Mouse (Mus musculus): ENCODE data around the gene Crhr1. TPM values are rescaled to one million over a fixed set of nuclear protein-coding genes. Genes with fewer than 3 reads are reported as not detected.

The Crhr1 gene
- polyA plus RNA-seq, 1 experiment from 2014 or later, result not detected

DNA sequence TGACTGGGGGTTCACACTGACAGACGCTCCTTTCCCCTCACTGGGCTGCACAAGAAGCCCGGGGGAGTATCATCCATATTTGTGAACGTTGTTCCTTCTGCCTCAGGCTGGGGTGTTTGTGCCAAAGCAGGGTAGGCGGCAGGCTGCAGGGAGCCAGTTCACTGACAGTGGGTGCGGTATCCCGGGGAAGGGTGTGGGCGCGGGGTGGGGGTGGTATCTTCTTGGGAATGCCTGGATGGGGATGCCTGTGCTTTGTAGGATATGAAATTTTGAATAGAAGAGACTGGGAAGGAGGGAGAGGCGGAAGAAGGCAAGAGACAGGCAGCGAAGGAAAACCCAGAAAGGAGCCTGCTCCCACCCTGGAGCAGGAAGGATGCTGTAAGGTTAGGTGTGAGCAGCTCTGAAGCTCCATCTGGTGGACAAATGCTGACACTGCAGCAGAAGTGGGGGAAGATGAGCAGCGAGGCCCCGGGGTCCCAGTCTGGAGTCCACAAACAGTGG, 38.7 kb downstream of the Crhr1 start:
- no peak for ATAC-seq (ENCODE audit: low read depth)
- H3K36me3 ChIP-seq (ENCODE audit: control insufficient read depth, insufficient read depth), result no peaks in the 10 kb centered on the region
- no peak overlapping the region for H3K27ac ChIP-seq (ENCODE audit: low read length)
- no peaks in the 10 kb centered on the region for H3K9me3 ChIP-seq (replicated peaks; ENCODE audit: control insufficient read depth, low read length)
- H3K9ac ChIP-seq (ENCODE audit: low read depth, low read length), result no peak overlapping the region
- H3K4me1 ChIP-seq (ENCODE audit: control insufficient read depth, low read depth, low read length), result no peaks in the 10 kb centered on the region
- no peak overlapping the region for H3K4me3 ChIP-seq (ENCODE audit: low read depth, low read length)
- 34% methylated on average over 12 of the region's 12 CpGs for WGBS (ENCODE audit: insufficient replicate concordance)
- no peak overlapping the region for H3K4me2 ChIP-seq (ENCODE audit: low read depth, low read length)
- no peaks in the 10 kb centered on the region for H3K27me3 ChIP-seq (ENCODE audit: control insufficient read depth, insufficient read depth, low read depth, low read length)

DNA sequence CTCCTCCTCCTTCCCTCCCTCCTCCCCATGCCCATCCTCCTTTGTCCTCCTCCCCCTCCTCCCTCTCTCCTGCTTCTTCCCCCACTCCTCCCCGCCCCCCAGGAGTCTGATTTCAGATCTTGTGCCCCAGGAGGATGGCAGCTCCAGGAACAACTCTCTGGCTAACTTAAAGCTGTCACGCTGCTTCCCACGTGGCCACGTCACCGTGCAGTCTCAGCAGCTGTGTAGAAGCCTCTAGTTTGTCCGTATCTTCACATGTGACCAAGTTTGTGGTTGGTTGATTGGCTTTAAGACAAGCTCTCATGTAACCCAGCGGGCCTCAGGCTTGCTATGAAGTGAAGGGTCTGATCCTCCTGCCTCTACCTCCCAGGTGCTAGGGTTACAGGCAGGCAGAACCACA, 46.2 kb downstream of the Crhr1 start:
- no peak overlapping the region for H3K9ac ChIP-seq (ENCODE audit: low read depth, low read length)
- no peaks in the 10 kb centered on the region for H3K27me3 ChIP-seq (ENCODE audit: control insufficient read depth, insufficient read depth, low read depth, low read length)
- H3K4me1 ChIP-seq (ENCODE audit: control insufficient read depth, low read depth, low read length), result no peaks in the 10 kb centered on the region
- H3K4me3 ChIP-seq (ENCODE audit: low read depth, low read length), result no peak overlapping the region
- no peaks in the 10 kb centered on the region for H3K9me3 ChIP-seq (replicated peaks; ENCODE audit: control insufficient read depth, low read length)
- no peak for ATAC-seq (ENCODE audit: low read depth)
- no peak overlapping the region for H3K4me2 ChIP-seq (ENCODE audit: low read depth, low read length)
- H3K36me3 ChIP-seq (ENCODE audit: control insufficient read depth, insufficient read depth), result no peaks in the 10 kb centered on the region
- H3K27ac ChIP-seq (ENCODE audit: low read length), result no peak overlapping the region
- 27% methylated on average over 7 of the region's 7 CpGs for WGBS (ENCODE audit: insufficient replicate concordance)

DNA sequence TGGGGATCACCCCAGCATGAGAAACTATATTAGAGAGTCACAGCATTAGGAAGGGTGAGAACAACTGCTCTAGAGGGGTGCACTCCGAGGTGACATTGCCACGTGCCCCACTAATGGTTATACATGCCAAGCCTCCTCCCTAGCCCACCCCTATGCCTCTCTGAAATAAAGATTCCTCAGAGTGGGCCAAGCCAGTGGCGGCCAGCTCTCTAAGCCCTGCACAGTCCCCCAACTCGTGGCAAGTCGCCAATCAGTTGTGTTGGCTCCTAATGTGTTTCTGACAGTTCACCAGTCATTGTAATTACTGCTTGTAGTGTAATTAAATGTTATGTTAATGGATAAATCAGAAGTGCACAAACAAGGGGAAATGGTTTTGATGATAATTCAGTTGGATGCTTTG, 47.1 kb downstream of the Crhr1 start:
- Histone ChIP-seq H3K4me3 (ENCODE audit: low read depth, low read length) (no peak overlapping the region), H3K4me2 (ENCODE audit: low read depth, low read length) (no peak overlapping the region), H3K9ac (ENCODE audit: low read depth, low read length) (no peak overlapping the region), H3K27ac (ENCODE audit: low read length) (no peak overlapping the region), H3K4me1 (ENCODE audit: control insufficient read depth, low read depth, low read length) (no peaks in the 10 kb centered on the region), H3K27me3 (ENCODE audit: control insufficient read depth, insufficient read depth, low read depth, low read length) (no peaks in the 10 kb centered on the region), H3K9me3 (replicated peaks; ENCODE audit: control insufficient read depth, low read length) (no peaks in the 10 kb centered on the region), H3K36me3 (ENCODE audit: control insufficient read depth, insufficient read depth) (no peaks in the 10 kb centered on the region)
- ATAC-seq (ENCODE audit: low read depth), result no peak
- 52% methylated on average over 5 of the region's 5 CpGs for WGBS (ENCODE audit: insufficient replicate concordance)

DNA sequence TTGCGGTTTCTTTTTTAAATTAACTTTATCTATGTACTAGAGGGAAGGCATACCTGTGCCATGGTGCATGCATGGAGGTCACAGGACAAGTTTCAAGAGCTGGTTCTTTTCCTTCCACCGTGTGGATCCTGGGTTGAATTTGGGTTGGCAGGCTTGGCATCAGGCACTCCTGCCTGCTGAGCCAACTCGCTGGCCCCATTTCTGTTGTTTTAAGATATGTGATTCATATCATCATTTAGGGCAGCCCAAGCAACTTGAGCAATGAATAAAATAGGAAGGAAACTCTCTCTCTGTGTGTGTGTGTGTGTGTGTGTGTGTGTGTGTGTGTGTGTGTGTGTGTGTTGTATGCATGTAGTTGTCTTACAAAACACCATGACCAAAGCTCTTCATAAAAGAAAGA, 49.5 kb downstream of the Crhr1 start:
- ATAC-seq (ENCODE audit: low read depth), result no peak
- Histone ChIP-seq H3K27me3 (ENCODE audit: control insufficient read depth, insufficient read depth, low read depth, low read length) (no peaks in the 10 kb centered on the region), H3K9ac (ENCODE audit: low read depth, low read length) (no peak overlapping the region), H3K4me2 (ENCODE audit: low read depth, low read length) (no peak overlapping the region), H3K4me1 (ENCODE audit: control insufficient read depth, low read depth, low read length) (no peaks in the 10 kb centered on the region), H3K36me3 (ENCODE audit: control insufficient read depth, insufficient read depth) (no peaks in the 10 kb centered on the region), H3K4me3 (ENCODE audit: low read depth, low read length) (no peak overlapping the region), H3K27ac (ENCODE audit: low read length) (no peak overlapping the region), H3K9me3 (replicated peaks; ENCODE audit: control insufficient read depth, low read length) (no peaks in the 10 kb centered on the region)
- WGBS (ENCODE audit: insufficient replicate concordance), result 45% methylated on average over 3 of the region's 3 CpGs

DNA sequence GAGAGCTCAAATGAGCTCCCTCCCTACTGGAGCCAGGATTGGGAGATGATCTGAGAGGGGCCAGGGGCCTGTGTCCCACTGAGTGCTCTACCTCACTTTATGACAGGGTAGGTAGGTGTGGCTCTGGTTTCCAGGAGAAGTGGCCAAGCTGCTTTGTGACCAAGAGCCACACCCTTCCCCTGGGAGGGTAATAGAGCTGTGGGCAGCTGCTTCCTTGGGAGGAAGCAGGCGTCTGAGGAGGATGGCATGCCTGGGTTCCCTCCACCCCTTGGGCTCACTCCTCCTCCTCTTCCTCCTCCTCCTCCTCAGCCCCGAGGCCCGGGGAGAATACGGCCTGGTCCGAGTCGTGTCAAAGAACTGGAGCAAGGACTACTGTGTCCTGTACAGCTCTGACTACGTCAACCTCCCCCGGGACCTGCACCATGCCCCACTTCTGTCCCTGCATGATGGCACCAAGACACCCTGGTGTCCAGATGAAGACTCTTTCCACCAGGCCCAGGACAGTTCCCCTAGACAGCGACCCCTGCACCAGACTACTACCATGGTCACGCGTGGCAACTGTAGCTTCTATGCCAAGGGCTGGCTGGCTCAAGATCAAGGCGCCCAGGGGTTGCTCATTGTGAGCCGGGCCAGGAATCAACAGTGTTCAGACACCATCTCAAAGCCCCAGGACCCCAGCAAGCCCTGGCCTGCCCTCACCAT, 53.6 kb downstream of the Crhr1 start, which contains the start of gene Sppl2c:
Gene Sppl2c (plus strand): TSS at position 193 of the 702 bp plus-strand sequence.
- no peaks in the 10 kb centered on the region for H3K27me3 ChIP-seq (ENCODE audit: control insufficient read depth, insufficient read depth, low read depth, low read length)
- ATAC-seq (ENCODE audit: low read depth), result no peak
- H3K4me1 ChIP-seq (ENCODE audit: control insufficient read depth, low read depth, low read length), result no peaks in the 10 kb centered on the region
- no peak within 1 kb of the TSS for H3K27ac ChIP-seq (ENCODE audit: low read length)
- no peaks in the 10 kb centered on the region for H3K9me3 ChIP-seq (replicated peaks; ENCODE audit: control insufficient read depth, low read length)
- no peak within 1 kb of the TSS for H3K4me2 ChIP-seq (ENCODE audit: low read depth, low read length)
- no peak within 1 kb of the TSS for H3K4me3 ChIP-seq (ENCODE audit: low read depth, low read length)
- no peaks in the 10 kb centered on the region for H3K36me3 ChIP-seq (ENCODE audit: control insufficient read depth, insufficient read depth)
- no peak within 1 kb of the TSS for H3K9ac ChIP-seq (ENCODE audit: low read depth, low read length)
- 59% methylated on average over 13 of the region's 13 CpGs for WGBS (ENCODE audit: insufficient replicate concordance)

DNA sequence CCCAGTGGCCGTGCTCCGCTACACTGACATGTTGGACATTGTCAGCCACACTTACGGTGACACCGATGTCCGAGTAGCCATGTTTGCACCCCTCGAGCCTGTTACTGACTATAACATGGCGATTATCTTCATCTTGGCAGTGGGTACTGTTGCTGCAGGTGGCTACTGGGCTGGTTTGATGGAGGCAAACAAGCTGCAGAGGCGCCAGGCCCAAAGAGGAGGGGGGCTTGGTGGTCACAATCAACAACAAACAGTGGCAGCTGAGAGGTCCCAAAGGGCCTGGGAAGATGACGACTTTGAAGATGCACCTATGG, 54.1 kb downstream of the Crhr1 start:
- no peak overlapping the region for H3K4me3 ChIP-seq (ENCODE audit: low read depth, low read length)
- no peak overlapping the region for H3K27ac ChIP-seq (ENCODE audit: low read length)
- H3K4me1 ChIP-seq (ENCODE audit: control insufficient read depth, low read depth, low read length), result no peaks in the 10 kb centered on the region
- H3K9me3 ChIP-seq (replicated peaks; ENCODE audit: control insufficient read depth, low read length), result no peaks in the 10 kb centered on the region
- no peaks in the 10 kb centered on the region for H3K27me3 ChIP-seq (ENCODE audit: control insufficient read depth, insufficient read depth, low read depth, low read length)
- 70% methylated on average over 9 of the region's 9 CpGs for WGBS (ENCODE audit: insufficient replicate concordance)
- ATAC-seq (ENCODE audit: low read depth), result no peak
- no peaks in the 10 kb centered on the region for H3K36me3 ChIP-seq (ENCODE audit: control insufficient read depth, insufficient read depth)
- no peak overlapping the region for H3K4me2 ChIP-seq (ENCODE audit: low read depth, low read length)
- H3K9ac ChIP-seq (ENCODE audit: low read depth, low read length), result no peak overlapping the region

DNA sequence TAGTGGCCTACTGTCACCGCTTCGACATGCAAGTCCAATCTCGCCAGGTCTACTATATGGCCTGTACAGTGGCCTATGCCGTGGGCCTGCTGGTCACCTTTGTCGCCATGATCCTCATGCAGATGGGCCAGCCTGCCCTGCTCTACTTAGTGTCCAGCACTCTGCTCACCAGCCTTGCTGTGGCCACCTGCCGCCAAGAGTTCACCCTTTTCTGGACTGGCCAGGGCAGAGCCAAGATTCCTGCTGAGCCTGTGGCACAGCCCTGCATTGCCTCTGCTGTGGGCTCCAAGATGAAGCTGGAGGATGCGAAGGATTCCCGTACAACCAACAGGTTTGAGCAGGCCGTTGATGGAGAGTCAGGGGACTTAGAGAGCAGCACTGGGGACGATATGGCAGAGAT, 55.1 kb downstream of the Crhr1 start:
- WGBS (ENCODE audit: insufficient replicate concordance), result 74% methylated on average over 10 of the region's 10 CpGs
- ATAC-seq (ENCODE audit: low read depth), result no peak
- H3K9me3 ChIP-seq (replicated peaks; ENCODE audit: control insufficient read depth, low read length), result no peaks in the 10 kb centered on the region
- H3K27me3 ChIP-seq (ENCODE audit: control insufficient read depth, insufficient read depth, low read depth, low read length), result no peaks in the 10 kb centered on the region
- no peaks in the 10 kb centered on the region for H3K4me1 ChIP-seq (ENCODE audit: control insufficient read depth, low read depth, low read length)
- no peaks in the 10 kb centered on the region for H3K36me3 ChIP-seq (ENCODE audit: control insufficient read depth, insufficient read depth)
- no peak overlapping the region for H3K4me3 ChIP-seq (ENCODE audit: low read depth, low read length)
- no peak overlapping the region for H3K27ac ChIP-seq (ENCODE audit: low read length)
- H3K4me2 ChIP-seq (ENCODE audit: low read depth, low read length), result no peak overlapping the region
- no peak overlapping the region for H3K9ac ChIP-seq (ENCODE audit: low read depth, low read length)

DNA sequence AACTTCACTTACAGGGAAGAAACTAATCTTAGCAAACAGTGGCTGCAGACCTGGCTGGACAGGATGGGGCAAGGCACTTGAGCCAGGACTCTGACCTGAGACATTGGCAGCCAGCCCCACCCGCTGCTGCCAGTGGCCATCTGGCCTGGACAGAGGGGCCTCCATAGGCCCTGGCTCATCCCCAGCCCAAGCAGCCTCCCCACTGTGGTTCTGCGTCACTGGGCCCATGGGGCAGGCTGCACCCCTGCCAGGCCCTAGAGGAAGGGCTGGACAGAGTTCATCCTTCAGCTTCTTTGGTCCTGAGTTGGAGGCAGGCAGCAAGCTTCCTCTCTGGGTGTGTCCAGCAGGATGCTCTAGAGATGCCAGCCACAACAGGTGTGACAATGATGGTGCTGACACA, 57.4 kb downstream of the Crhr1 start:
- Histone ChIP-seq H3K4me2 (ENCODE audit: low read depth, low read length) (no peak overlapping the region), H3K27ac (ENCODE audit: low read length) (no peak overlapping the region), H3K9me3 (replicated peaks; ENCODE audit: control insufficient read depth, low read length) (no peaks in the 10 kb centered on the region), H3K27me3 (ENCODE audit: control insufficient read depth, insufficient read depth, low read depth, low read length) (no peaks in the 10 kb centered on the region), H3K36me3 (ENCODE audit: control insufficient read depth, insufficient read depth) (no peaks in the 10 kb centered on the region), H3K4me1 (ENCODE audit: control insufficient read depth, low read depth, low read length) (no peaks in the 10 kb centered on the region), H3K4me3 (ENCODE audit: low read depth, low read length) (no peak overlapping the region), H3K9ac (ENCODE audit: low read depth, low read length) (no peak overlapping the region)
- ATAC-seq (ENCODE audit: low read depth), result no peak
- 36% methylated on average over 2 of the region's 2 CpGs for WGBS (ENCODE audit: insufficient replicate concordance)

DNA sequence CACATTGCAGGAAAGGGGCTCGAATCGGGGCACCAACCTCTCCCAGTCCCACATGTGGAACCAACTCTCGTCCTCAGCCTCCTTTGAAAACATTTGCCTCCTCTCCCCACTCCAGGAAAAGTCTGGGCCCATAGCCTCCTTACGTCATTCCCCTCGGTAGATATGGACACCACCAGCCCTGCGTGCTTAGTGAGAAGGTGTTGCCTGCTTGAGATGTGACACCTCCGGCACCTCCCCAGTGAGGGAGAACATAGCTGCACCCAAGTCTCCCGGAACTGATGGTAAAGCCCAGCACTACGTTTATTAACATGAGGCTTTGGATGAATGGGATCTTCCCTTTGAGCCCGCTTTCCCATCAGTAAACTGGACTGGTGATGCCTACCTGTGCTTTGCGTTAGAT, 62.7 kb downstream of the Crhr1 start:
- ATAC-seq (ENCODE audit: low read depth), result no peak
- 62% methylated on average over 11 of the region's 11 CpGs for WGBS (ENCODE audit: insufficient replicate concordance)

More for the DNA sequence above, 62.7 kb downstream of the Crhr1 start:
- Histone ChIP-seq H3K27me3 (ENCODE audit: control insufficient read depth, insufficient read depth, low read depth, low read length) (no peaks in the 10 kb centered on the region), H3K4me2 (ENCODE audit: low read depth, low read length) (no peak overlapping the region), H3K36me3 (ENCODE audit: control insufficient read depth, insufficient read depth) (no peaks in the 10 kb centered on the region), H3K4me3 (ENCODE audit: low read depth, low read length) (no peak overlapping the region), H3K9me3 (replicated peaks; ENCODE audit: control insufficient read depth, low read length) (no peaks in the 10 kb centered on the region), H3K9ac (ENCODE audit: low read depth, low read length) (no peak overlapping the region), H3K4me1 (ENCODE audit: control insufficient read depth, low read depth, low read length) (no peaks in the 10 kb centered on the region), H3K27ac (ENCODE audit: low read length) (no peak overlapping the region)

Data from liver, embryonic 16.5 days (tissue).